Mouse (Mus musculus) CD4-positive helper T cell, adult 2 months (primary cell): ENCODE data around the gene Med12.
"Not testable (repeated sequence)": the region's sequence is repeated elsewhere in the genome, so short reads cannot be mapped to it uniquely, and the experiment has no call there.

ENCODE experiments used
- DNase-seq: peaks from one replicate; pipeline ENCODE4 v3.0.0-alpha.2; 2012; ENCODE audit warnings: low read depth, missing footprints, low spot score

Med12 gene

DNA sequence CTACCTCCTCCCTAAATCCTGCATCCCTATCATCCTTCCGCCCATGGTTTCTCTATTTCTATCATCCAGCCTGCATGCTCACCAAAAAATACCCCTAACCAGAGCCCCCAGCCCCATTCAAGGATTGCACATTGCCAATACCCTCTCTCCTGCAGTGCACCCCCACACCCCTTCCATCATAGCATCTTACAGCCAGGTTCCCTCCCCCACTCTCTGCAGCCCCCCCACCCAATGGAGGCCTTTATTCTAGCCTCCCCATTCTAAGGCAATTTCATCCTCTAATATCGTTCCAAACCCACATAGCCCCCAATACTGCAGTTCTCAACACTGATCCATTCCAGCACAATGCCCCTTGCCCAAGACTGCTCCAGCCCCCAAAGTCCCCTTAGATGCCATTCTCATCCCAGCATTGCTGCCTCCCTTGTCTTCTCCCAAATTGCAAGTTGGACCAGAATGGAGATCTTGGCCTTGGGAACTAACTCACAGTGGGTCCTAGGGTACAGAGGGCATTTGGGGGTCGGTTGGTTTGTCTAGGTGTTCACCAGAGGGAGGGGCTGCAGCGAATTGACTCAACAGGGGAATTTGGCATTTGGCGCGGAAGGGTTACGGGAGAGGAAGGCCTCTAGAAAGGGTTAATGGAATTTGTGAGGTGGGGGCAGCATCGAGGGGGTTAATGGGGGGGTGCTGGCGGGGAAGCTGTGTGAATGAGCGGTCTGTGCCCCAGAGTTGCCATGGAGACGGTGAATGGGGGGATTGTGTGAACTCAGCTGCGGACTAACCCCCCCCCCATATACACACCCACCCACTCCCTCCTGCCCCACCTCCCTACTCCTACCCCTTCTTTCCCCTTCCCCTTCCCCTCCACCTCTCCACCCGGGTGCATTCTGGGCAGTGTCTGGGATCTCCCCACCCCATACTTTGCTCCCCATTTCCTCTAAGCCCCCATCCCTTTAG lies 25.9 kb downstream of the Med12 start:
- no peak for DNase-seq

DNA sequence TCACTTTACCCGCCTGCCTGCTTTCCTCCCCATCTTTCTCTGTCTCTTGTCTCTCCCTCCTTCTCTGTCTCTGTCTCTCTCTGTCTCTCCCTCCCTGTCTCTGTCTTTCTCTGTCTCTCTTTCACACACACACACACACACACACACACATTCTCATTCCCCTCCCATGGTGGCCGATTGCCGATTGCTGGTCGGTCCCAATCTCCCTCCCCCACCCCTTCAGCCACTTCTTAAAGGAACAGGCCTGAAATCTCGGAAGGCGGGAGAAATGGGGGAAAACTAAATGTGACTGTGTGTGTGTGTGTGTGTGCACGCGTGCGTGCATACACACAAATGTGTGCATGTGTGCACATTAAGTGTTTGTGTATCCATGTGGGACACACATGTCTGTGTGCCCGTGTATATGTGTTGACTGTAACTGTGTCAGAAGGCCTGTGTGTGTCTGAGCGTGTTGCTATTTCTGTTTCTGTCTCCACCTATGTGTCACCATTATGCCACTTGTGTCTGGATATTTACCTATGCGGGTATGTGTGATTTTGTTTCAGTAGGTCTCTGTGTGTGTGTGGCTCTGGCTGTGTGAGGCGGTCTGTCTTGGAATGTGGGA lies 26.7 kb downstream of the Med12 start:
- no peak for DNase-seq

DNA sequence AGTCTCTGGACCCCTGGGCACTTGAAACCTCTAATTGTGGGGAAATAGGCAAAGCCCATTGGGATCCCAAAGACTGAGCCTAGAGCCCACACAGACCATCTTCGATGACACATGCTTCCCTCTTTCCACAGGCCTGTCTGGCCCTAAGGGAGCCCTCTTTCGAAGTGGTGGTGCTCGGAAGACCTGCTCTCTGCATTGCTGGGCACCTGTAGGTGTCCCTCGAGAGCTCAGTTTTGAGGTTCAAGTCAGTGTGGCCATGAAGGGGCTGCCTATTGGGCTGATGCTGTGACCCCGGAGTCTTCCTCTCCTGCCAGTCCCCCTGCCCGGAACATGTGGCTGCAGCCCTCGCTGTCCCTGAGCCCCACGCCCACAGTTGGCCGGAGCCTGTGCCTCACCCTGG lies 27.8 kb downstream of the Med12 start:
- no peak for DNase-seq

DNA sequence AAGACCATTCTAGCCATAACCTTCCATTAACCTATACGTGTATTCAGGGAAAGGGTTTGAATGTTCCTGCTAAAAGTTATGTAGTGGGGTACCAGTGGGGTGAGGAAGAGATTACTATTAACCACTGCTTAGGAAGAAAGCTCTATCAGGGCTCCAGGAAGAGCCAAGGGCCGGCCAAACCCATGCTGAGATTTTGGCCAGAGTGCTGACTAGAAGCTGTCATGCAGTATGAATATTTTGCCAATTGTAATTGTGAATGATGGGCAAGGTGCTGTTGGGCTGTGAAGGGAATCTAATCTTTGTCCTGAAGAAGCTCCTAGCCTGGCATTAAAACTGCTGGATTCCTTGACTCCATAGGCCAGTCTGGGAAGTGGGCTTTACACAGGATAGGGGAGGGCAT lies 30.8 kb downstream of the Med12 start:
- DNase-seq, result no peak

DNA sequence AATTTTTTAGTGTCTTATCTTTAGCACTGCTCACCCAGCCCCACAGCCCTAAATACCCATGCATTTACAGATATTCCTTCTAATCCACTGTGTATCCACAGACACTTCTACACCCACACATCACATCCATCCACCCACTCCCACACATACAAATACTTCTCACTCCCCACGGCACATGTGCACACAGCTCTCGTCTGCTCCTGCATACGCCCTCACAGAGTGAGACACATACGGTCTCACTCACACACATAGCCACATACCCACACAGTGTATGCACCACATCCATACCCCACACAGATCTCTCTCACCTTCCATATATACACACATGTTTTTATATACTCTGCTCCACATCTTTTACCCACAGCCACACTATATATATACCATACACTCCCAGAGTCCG lies 35.5 kb downstream of the Med12 start:
- no peak for DNase-seq

DNA sequence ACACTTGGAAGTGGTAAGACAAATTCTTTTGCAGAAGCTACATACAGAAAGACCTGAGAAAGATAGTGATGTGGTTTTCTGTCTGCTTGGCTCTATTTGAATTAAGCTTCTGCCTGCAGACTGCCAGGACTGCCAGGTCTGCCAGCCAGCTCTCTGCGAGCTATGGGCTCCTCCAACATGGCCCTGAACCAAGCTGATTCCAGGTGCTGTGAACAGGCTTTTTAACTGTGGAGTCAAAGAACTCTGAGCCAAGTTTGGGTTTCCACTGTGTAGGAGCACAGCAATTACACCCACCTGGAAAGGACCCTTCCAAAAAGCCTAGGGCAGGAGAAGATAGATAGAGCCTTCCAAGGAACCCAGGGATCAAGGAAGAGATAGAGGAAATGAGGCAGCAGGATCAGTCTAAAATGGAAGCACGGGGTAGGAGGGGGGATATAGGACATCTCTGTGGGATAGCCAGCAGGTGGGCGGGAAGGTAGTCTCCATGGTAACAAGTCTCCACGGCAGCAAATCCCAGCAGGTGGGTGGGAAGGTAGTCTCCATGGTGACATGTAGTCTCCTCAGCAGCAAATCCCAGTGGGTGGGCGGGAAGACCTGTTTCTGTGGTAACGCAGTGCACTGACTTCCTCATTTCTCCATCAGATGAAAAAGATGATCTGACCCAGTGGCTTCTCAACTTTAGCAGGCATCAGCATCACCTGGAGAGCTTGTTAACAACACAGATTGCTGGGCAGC lies 40.0 kb downstream of the Med12 start:
- DNase-seq, result no peak

DNA sequence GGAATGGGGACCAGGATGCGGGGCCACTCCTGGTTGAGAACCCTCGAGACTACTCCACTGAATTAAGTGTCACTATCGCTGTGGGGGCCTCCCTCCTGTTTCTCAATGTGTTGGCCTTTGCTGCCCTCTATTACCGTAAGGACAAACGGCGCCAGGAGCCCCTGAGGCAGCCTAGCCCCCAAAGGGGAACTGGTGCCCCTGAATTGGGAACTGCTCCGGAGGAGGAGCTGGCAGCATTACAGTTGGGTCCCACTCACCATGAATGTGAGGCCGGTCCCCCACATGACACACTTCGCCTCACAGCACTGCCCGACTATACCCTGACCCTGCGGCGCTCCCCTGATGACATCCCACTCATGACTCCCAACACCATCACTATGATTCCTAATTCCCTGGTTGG lies 45.9 kb downstream of the Med12 start:
- DNase-seq, result no peak

DNA sequence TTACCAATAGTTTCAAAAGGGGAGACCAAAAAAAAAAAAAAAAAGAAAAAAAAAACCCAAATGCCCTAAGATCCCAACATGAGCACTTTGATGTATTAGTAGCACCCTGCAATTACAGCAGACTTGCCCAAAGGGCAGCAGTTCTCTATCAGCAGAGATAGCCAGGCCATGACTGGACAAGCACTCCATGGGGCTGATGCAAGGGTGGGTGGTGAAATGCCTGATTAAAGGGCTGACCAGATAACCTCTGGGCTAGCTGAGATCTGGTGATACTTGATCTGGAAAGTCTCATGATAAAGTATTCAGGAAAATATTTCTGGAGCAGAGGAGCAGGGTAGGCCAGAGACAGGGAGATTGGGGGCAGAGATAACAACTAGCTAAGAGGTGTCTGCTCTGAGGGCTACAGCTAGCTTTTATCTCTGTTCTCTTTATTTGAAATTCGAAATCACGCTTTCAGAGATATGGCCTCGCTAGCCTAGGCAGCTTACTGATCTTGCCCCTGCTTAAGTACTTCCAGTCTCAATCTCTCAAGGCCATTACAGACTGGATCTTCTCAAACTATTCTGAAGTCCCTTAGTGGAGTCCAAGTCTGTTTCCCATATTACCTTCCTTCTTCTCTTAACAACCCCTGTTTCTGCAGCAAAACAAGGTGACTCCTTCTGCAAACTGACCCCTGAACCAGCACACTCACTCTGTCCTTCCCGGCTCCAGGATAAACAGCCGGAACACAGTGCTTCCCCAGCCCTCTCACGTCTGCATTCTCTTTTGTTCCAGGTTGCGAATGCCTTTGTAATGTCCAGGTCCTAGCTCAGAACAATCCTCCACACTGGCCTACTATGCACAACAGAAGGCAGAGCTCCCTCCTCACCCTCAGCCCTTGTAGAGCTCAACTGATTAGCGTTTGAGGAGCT lies 52.4 kb downstream of the Med12 start:
- no peak for DNase-seq

DNA sequence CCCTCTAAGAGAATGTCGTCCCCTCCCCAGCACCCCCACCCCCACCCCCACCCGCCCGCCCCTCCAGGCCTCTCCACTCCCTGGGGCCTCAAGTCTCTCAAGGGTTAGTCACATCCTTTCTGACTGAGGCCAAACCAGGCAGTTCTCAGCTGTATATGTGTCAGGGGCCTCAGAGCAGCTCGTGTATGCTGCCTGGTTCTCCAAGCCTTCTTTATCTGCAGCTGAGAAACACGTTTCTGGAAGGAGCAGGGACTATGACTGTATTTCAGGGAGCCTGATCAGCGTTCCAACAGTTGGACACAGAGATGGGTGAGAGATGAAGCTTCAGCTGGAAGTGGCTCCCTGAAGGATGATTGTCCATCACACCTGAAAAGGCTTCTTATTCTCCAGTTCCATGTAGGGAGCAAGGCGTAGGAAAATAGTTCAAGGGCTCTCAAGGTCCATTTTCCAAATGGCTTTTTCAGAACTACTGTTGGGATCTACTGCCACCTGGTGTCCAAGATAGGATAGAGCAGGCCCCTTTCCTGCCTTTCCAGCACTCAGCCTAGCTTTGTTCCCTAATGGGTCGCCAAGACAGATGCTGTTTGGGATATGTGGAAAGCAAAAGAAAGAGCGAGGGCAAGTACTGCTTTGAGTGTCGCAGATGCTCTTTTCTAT lies 55.7 kb downstream of the Med12 start:
- peak; percentile 47 for DNase-seq

DNA sequence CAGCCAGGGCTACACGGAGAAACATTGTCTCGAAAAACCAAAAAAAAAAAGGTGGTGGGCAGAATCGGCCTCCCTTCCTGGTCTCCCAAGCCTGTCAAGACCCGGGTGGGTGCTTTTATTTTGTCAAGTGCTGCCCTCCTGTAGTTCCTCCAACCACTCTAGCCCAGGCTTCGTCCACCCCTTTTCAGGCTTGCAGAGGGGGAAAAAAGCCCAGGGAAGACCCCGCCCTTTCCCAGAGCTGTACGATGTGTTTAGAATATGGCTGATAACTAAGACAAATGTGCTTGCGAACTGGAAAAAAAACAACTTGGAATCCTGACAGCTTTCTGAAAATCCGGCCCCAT lies 58.2 kb downstream of the Med12 start:
- no peak for DNase-seq

DNA sequence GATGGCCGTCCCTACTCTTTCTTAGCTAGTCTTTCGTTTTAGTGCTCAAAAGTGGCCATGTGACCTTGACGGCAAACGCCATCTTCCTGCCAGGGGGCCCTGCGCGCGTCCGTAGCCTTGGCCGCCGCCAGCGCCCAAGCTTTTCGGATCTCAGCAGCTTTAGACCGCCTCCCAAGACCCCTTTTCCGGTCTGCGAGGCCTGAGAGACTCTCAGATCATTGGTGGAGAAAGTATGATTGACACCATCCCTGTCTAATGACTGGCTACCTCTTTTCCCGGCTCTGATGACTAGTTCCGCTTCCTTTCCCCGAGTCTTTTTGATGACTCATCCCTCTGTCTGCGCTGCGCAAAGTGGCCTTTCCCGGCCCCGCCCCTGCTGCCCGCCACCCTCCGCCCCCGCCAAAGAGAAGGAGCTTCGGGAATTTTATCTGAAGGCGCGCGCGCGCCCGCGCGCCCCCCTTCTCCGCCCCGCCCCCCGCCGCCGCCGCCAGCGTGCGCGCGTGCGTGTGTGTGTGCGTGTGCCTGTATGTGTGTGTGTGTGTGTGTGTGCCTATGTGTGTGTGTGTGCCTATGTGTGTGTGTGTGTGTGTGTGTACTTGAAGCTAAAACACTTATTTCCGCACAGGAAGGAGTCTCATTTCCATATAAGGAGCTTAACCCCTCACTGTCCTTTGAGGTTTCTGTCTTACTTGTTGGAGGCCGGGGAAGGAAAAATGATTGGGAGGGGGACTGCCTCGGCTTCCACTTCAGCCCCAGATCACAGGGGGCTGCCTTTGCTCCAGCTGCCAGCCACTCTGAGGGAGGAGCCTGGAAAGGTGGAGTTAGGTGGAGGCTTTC lies 58.8 kb downstream of the Med12 start:
- peak; percentile 95 for DNase-seq

DNA sequence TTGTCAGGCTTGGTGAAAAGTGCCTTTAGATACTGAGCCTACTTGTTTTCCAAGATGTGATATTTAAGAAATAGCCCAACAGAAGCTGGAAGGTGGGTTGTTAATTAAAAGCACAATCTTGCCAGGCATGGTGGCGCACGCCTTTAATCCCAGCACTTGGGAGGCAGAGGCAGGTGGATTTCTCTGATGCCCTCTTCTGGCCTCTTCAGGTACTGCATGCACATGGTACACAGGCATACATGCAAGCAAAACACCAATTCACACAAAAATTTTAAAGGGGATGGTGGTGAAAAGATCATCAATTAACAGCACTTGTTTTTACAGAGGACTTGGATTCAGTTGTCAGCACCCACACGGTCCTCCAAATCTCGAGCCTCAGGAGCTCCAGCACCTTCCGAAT lies 60.8 kb downstream of the Med12 start:
- peak; percentile 43 for DNase-seq

DNA sequence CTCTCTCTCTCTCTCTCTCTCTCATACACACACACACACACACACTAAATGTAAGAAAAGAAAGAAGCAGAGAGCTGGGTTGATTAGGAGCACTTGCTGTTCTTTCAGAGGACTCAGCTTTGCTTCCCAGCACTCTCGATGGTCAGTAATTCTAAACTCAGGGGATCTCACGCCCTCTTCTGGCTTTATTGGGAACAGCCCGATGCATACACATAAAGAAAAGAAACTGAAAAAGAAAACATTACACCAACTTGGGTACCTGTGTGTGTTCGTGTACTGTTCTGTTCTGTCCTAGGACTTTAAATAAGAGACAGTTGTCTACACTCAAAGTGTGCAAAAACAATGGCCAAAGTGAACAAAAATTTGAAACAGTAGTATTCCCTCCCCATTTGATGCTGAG lies 64.8 kb downstream of the Med12 start:
- DNase-seq, result no peak

DNA sequence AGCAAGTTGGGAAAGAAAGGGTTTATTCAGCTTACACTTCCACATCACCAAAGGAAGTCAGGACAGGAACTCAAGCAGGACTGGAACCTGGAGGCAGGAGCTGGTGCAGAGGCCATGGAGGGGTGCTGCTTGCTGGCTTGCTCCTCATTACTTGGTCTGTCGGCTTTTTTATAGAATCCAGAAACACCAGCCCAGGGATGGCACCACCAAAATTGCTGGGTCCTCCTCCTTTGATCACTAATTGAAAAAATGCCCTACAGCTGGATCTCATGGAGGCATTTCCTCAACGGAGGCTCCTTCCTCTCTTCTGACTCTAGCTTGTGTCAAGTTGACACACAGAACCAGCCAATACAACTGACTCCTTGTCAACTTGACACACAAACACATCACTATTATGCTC lies 69.0 kb downstream of the Med12 start:
- DNase-seq, result not testable (repeated sequence)

DNA sequence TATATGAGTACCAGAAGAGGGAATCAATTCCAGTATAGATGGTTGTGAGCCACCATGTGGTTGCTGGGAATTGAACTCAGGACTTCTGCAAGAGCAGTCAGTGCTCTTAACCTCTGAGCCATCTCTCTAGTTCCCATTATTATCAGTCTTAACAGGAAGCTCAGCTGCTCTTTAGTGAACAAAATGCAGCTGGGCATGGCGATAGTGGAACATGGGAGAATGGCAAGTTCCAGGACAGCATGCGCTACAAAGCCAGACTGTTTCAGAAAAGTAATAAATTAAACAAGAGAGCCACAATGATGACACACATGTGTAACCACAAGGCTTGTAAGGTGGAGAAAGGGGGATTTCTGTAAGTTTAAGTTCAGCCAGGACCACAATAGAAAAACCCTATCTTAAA lies 71.6 kb downstream of the Med12 start:
- DNase-seq, result no peak

DNA sequence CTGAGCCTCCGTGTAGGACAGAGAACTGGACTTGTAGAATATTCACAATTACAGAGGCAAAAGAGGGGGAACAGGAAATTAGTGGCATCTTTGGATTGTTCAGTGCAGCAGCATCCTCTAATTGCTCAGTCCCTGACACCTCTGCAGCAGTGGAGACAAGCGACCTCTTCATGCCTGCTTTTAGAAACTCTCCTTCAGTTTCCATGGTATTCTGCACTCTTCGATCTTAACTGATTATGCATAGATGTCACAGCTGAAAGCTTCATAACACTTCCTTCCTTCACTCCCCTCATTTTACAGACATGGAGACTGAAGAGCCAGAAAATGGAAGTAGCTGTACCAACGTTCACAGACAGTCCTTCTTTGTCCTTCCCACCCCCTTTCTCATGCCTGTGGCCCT lies 72.6 kb downstream of the Med12 start:
- no peak for DNase-seq
